Mouse (Mus musculus) lung, embryonic 16.5 days (tissue): Measurements from ENCODE around the gene Nfib. TPM values are rescaled to one million over a fixed set of nuclear protein-coding genes. Genes with fewer than 3 reads are reported as not detected.

Source experiments
- ATAC-seq: fragments of 200-750 bp; cut with Nextera tagmentation; 2 replicates; pipeline ENCODE4 v1.8.0; 2017; ENCODE audit warnings: low read depth, mild to moderate bottlenecking, moderate library complexity
- H3K27ac ChIP-seq: fragments of 300-500 bp; sonication (generic); 2 replicates; pipeline ENCODE4 v1.5.1; 2014; ENCODE audit warnings: mild to moderate bottlenecking, control low read depth, low read length
- H3K27me3 ChIP-seq: fragments of 300-500 bp; sonication (generic); 2 replicates; pipeline ENCODE4 v1.6.1; 2014; ENCODE audit warnings: low read depth, low read length, mixed read lengths; ENCODE audit not compliant: control insufficient read depth, insufficient read depth
- H3K36me3 ChIP-seq: fragments of 300-500 bp; sonication (generic); 2 replicates; pipeline ENCODE4 v1.6.1; 2014; ENCODE audit warnings: low read length; ENCODE audit not compliant: control insufficient read depth, insufficient read depth
- H3K4me1 ChIP-seq: fragments of 300-500 bp; sonication (generic); replicated peaks from 2 replicates; pipeline ENCODE4 v1.6.1; 2014; ENCODE audit warnings: low read length, mixed read lengths; ENCODE audit not compliant: control insufficient read depth, insufficient read depth
- H3K4me2 ChIP-seq: fragments of 300-500 bp; sonication (generic); 2 replicates; pipeline ENCODE4 v1.6.1; 2014; ENCODE audit warnings: low read depth, low read length, control low read depth
- H3K4me3 ChIP-seq: fragments of 300-500 bp; sonication (generic); 2 replicates; pipeline ENCODE4 v1.5.1; 2014; ENCODE audit warnings: mild to moderate bottlenecking, low read length, control low read depth
- H3K9ac ChIP-seq: fragments of 300-500 bp; sonication (generic); 2 replicates; pipeline ENCODE4 v1.6.1; 2014; ENCODE audit warnings: low read length, control low read depth
- H3K9me3 ChIP-seq: fragments of 300-500 bp; sonication (generic); 2 replicates; pipeline ENCODE4 v1.6.1; 2016; ENCODE audit warnings: low read length; ENCODE audit not compliant: control insufficient read depth
- WGBS: fragments of 180-500 bp; shearing (Covaris S2); extraction: QIAGEN DNeasy Blood & Tissue Kit; methylation state at CpG from one replicate; pipeline ENCODE4 v1.1.7; 2014; 5-methylcytosine and 5-hydroxymethylcytosine counted together
- polyA plus RNA-seq: library from polyadenylated mRNA; unstranded; fragments of >200 nt; fragmentation: Nextera tagmentation; extraction: Ambion mirVana; gene quantifications from 2 replicates; pipeline ENCODE4 v1.2.1, GENCODE M21; 2015

Nfib gene
- polyA plus RNA-seq, 1 experiment from 2014 or later, result 104 TPM

- peak overlapping the region; percentile 100 for H3K27ac ChIP-seq
- H3K27me3 ChIP-seq, result no peaks in the 10 kb centered on the region
- H3K9ac ChIP-seq, result peak overlapping the region; percentile 100
- peaks cover 24% of the 10 kb centered on the region for H3K4me1 ChIP-seq
- no peak for ATAC-seq
- H3K4me3 ChIP-seq, result peak overlapping the region; percentile 98
- peak overlapping the region; percentile 98 for H3K4me2 ChIP-seq
- H3K9me3 ChIP-seq, result no peaks in the 10 kb centered on the region
- no peaks in the 10 kb centered on the region for H3K36me3 ChIP-seq
- WGBS, result under 1% methylated on average over 56 of the region's 62 CpGs
Measured at GRCm38 (mm10) chr4:82504284-82505120, 201.0 kb downstream of the Nfib start.

- H3K9ac ChIP-seq, result peak overlapping the region; percentile 100
- H3K27ac ChIP-seq, result peak overlapping the region; percentile 100
- peaks cover 22% of the 10 kb centered on the region for H3K4me1 ChIP-seq
- no peak for ATAC-seq
- under 1% methylated on average over 10 of the region's 10 CpGs for WGBS
- H3K4me2 ChIP-seq, result peak overlapping the region; percentile 98
- no peaks in the 10 kb centered on the region for H3K9me3 ChIP-seq
- H3K27me3 ChIP-seq, result no peaks in the 10 kb centered on the region
- peak overlapping the region; percentile 98 for H3K4me3 ChIP-seq
- no peaks in the 10 kb centered on the region for H3K36me3 ChIP-seq
Measured at GRCm38 (mm10) chr4:82504015-82504283, 201.6 kb downstream of the Nfib start.

GRCm38 (mm10) chr4:82503274-82504014 is 202.1 kb downstream of the Nfib start:
- Histone ChIP-seq H3K27ac (peak overlapping the region; percentile 100), H3K4me2 (peak overlapping the region; percentile 98), H3K9ac (peak overlapping the region; percentile 100), H3K36me3 (no peaks in the 10 kb centered on the region), H3K4me3 (peak overlapping the region; percentile 98), H3K4me1 (peaks cover 21% of the 10 kb centered on the region), H3K9me3 (no peaks in the 10 kb centered on the region), H3K27me3 (no peaks in the 10 kb centered on the region)
- ATAC-seq, result no peak
- WGBS, result 2% methylated on average over 8 of the region's 8 CpGs

GRCm38 (mm10) chr4:82502611-82503010 is 202.9 kb downstream of the Nfib start:
- H3K9me3 ChIP-seq, result no peaks in the 10 kb centered on the region
- no peak for ATAC-seq
- peaks cover 19% of the 10 kb centered on the region for H3K4me1 ChIP-seq
- peak overlapping the region; percentile 59 for H3K4me2 ChIP-seq
- no peaks in the 10 kb centered on the region for H3K27me3 ChIP-seq
- H3K36me3 ChIP-seq, result 0 out of 2 replicates have a peak, but pooled peaks cover 4% of the 10 kb centered on the region
- peak overlapping the region; percentile 74 for H3K9ac ChIP-seq
- WGBS, result 5% methylated on average over 2 of the region's 2 CpGs
- peak overlapping the region; percentile 59 for H3K4me3 ChIP-seq
- H3K27ac ChIP-seq, result peak overlapping the region; percentile 66

GRCm38 (mm10) chr4:82502012-82502411 is 203.5 kb downstream of the Nfib start:
- 6% methylated on average over 5 of the region's 5 CpGs for WGBS
- H3K27ac ChIP-seq, result peak overlapping the region; percentile 68
- ATAC-seq, result no peak
- no peaks in the 10 kb centered on the region for H3K27me3 ChIP-seq
- H3K36me3 ChIP-seq, result peaks cover 6% of the 10 kb centered on the region; the same call in 1 of the 2 replicates
- peak overlapping the region; percentile 59 for H3K4me2 ChIP-seq
- H3K4me1 ChIP-seq, result peaks cover 24% of the 10 kb centered on the region
- no peaks in the 10 kb centered on the region for H3K9me3 ChIP-seq
- H3K9ac ChIP-seq, result peak overlapping the region; percentile 72
- H3K4me3 ChIP-seq, result peak overlapping the region; percentile 57

- Histone ChIP-seq H3K9me3 (no peaks in the 10 kb centered on the region), H3K27ac (peak overlapping the region; percentile 78), H3K4me3 (peak overlapping the region; percentile 51), H3K27me3 (no peaks in the 10 kb centered on the region), H3K4me2 (peak overlapping the region; percentile 72), H3K36me3 (peaks cover 8% of the 10 kb centered on the region; the same call in 1 of the 2 replicates), H3K9ac (peak overlapping the region; percentile 74), H3K4me1 (peaks cover 29% of the 10 kb centered on the region)
- WGBS, result 20% methylated on average over 5 of the region's 5 CpGs
- ATAC-seq, result no peak
Measured at GRCm38 (mm10) chr4:82500578-82501098, 204.9 kb downstream of the Nfib start.

GRCm38 (mm10) chr4:82499725-82500577 is 205.6 kb downstream of the Nfib start:
- Histone ChIP-seq H3K27me3 (no peaks in the 10 kb centered on the region), H3K9me3 (no peaks in the 10 kb centered on the region), H3K4me2 (peak overlapping the region; percentile 72), H3K27ac (peak overlapping the region; percentile 76), H3K4me3 (peak overlapping the region; percentile 51), H3K36me3 (peaks cover 8% of the 10 kb centered on the region; the same call in 1 of the 2 replicates), H3K9ac (peak overlapping the region; percentile 74), H3K4me1 (peaks cover 29% of the 10 kb centered on the region)
- ATAC-seq, result no peak
- 27% methylated on average over 9 of the region's 9 CpGs for WGBS

GRCm38 (mm10) chr4:82499238-82499637 is 206.3 kb downstream of the Nfib start:
- ATAC-seq, result peak; percentile 48
- H3K4me3 ChIP-seq, result peak overlapping the region; percentile 51
- H3K9me3 ChIP-seq, result no peaks in the 10 kb centered on the region
- peaks cover 35% of the 10 kb centered on the region for H3K4me1 ChIP-seq
- peak overlapping the region; percentile 74 for H3K9ac ChIP-seq
- peak overlapping the region; percentile 72 for H3K4me2 ChIP-seq
- peak overlapping the region; percentile 76 for H3K27ac ChIP-seq
- no peaks in the 10 kb centered on the region for H3K27me3 ChIP-seq
- peaks cover 8% of the 10 kb centered on the region; the same call in 1 of the 2 replicates for H3K36me3 ChIP-seq
- WGBS, result 30% methylated on average over 5 of the region's 5 CpGs
